Mouse (Mus musculus) CH12.LX (cell line): Measurements from ENCODE around the gene Siah3. TPM values are rescaled to one million over a fixed set of nuclear protein-coding genes. Genes with fewer than 3 reads are reported as not detected.

Source experiments
- DNase-seq: peaks from one replicate; pipeline ENCODE4 v3.0.0-alpha.2; 2013; ENCODE audit errors: extremely low read depth
- H3K27ac ChIP-seq: 2 replicates; pipeline ENCODE4 v1.5.1; 2012; ENCODE audit warnings: low read depth, mild to moderate bottlenecking, control low read depth, moderate library complexity; ENCODE audit not compliant: insufficient read depth
- H3K27me3 ChIP-seq: replicated peaks from 2 replicates; pipeline ENCODE3; 2012; ENCODE audit warnings: inconsistent platforms
- H3K36me3 ChIP-seq, 2 experiments: replicated peaks in 1 of 2; 2 replicates each; pipeline versions ENCODE3 to v1.6.1; 2012; ENCODE audit warnings: inconsistent platforms in 1 of 2, low read length in 1 of 2, mild to moderate bottlenecking in 1 of 2, mixed read lengths in 1 of 2, moderate library complexity in 1 of 2; ENCODE audit not compliant: control insufficient read depth in 1 of 2, insufficient read depth in 1 of 2
- H3K4me1 ChIP-seq, 2 experiments: 2 replicates each; pipeline ENCODE4 v1.6.1; 2012; ENCODE audit warnings: inconsistent platforms in 1 of 2, moderate library complexity in 1 of 2; ENCODE audit not compliant: insufficient read depth in 2 of 2, control insufficient read depth in 1 of 2
- H3K4me2 ChIP-seq: 2 replicates; pipeline ENCODE4 v1.6.1; 2012; ENCODE audit warnings: low read depth, mild to moderate bottlenecking, control low read depth; ENCODE audit not compliant: poor library complexity, insufficient read depth, severe bottlenecking
- H3K4me3 ChIP-seq, 3 experiments: fragments of 150-350 bp in 1 of 3; sonication (generic) in 1 of 3; replicated peaks in 1 of 3; 2 replicates each; pipeline versions ENCODE3 to v1.5.1; 2011 to 2012; ENCODE audit warnings: low read depth in 2 of 3, low read length in 2 of 3, mild to moderate bottlenecking in 2 of 3, moderate library complexity in 2 of 3, control low read depth in 1 of 3, improper control_type of control experiment in 1 of 3, inconsistent platforms in 1 of 3, mixed read lengths in 1 of 3; ENCODE audit not compliant: poor library complexity in 1 of 3
- H3K79me2 ChIP-seq: replicated peaks from 2 replicates; pipeline ENCODE4 v1.6.1; 2012; ENCODE audit warnings: mild to moderate bottlenecking, moderate library complexity; ENCODE audit not compliant: control insufficient read depth, poor library complexity, insufficient read depth, severe bottlenecking; ENCODE audit errors: extremely low read depth
- H3K9ac ChIP-seq: 2 replicates; pipeline ENCODE4 v1.6.1; 2012; ENCODE audit warnings: low read depth, mild to moderate bottlenecking, control low read depth, moderate library complexity; ENCODE audit not compliant: insufficient read depth
- H3K9me3 ChIP-seq: replicated peaks from 2 replicates; pipeline ENCODE3; 2012; ENCODE audit warnings: low read length, inconsistent platforms, mixed read lengths
- BHLHE40 ChIP-seq: IDR thresholded peaks from 2 replicates; pipeline ENCODE4 v1.6.1; 2011; ENCODE audit warnings: mild to moderate bottlenecking, low read depth, low read length, improper control_type of control experiment
- CHD1 ChIP-seq: IDR thresholded peaks from 2 replicates; pipeline ENCODE4 v1.6.1; 2012; ENCODE audit warnings: low read depth, low read length, improper control_type of control experiment, inconsistent platforms
- CTCF ChIP-seq, 2 experiments: IDR thresholded peaks in 1 of 2; conservative IDR thresholded peaks in 1 of 2; 2 replicates each; pipeline ENCODE4 v1.5.1; 2011 to 2012; ENCODE audit warnings: low read depth in 2 of 2, low read length in 2 of 2, improper control_type of control experiment in 1 of 2, inconsistent platforms in 1 of 2, mild to moderate bottlenecking in 1 of 2, moderate library complexity in 1 of 2
- EP300 ChIP-seq: IDR thresholded peaks from 2 replicates; pipeline ENCODE4 v1.6.1; 2011; ENCODE audit warnings: low read length, improper control_type of control experiment
- ETS1 ChIP-seq: conservative IDR thresholded peaks from 2 replicates; pipeline ENCODE4 v1.6.1; 2012; ENCODE audit warnings: low read depth, mild to moderate bottlenecking, inconsistent platforms, low read length, improper control_type of control experiment, moderate library complexity
- GABPA ChIP-seq: IDR thresholded peaks from 2 replicates; pipeline ENCODE4 v1.6.1; 2012; ENCODE audit warnings: low read depth, low read length, improper control_type of control experiment, inconsistent platforms; ENCODE audit not compliant: insufficient replicate concordance
- JUN ChIP-seq: IDR thresholded peaks from 2 replicates; pipeline ENCODE4 v1.6.1; 2011; ENCODE audit warnings: low read depth, mild to moderate bottlenecking, low read length, improper control_type of control experiment, moderate library complexity; ENCODE audit not compliant: insufficient read depth
- KAT2A ChIP-seq: IDR thresholded peaks from 2 replicates; pipeline ENCODE4 v1.6.1; 2012; ENCODE audit warnings: low read length, improper control_type of control experiment, inconsistent platforms; ENCODE audit not compliant: insufficient replicate concordance
- MAX ChIP-seq: IDR thresholded peaks from 2 replicates; pipeline ENCODE4 v1.6.1; 2011; ENCODE audit warnings: low read length, improper control_type of control experiment
- MEF2A ChIP-seq: IDR thresholded peaks from 2 replicates; pipeline ENCODE4 v1.6.1; 2014; ENCODE audit warnings: low read depth, mild to moderate bottlenecking, inconsistent platforms, low read length, improper control_type of control experiment, borderline replicate concordance
- MXI1 ChIP-seq: IDR thresholded peaks from 2 replicates; pipeline ENCODE4 v1.6.1; 2011; ENCODE audit warnings: mild to moderate bottlenecking, low read depth, low read length, improper control_type of control experiment
- NELFE ChIP-seq: IDR thresholded peaks from 2 replicates; pipeline ENCODE4 v1.6.1; 2011; ENCODE audit warnings: low read depth, low read length, improper control_type of control experiment
- RAD21 ChIP-seq: IDR thresholded peaks from 2 replicates; pipeline ENCODE4 v1.6.1; 2011; ENCODE audit warnings: low read depth, mild to moderate bottlenecking, low read length, improper control_type of control experiment, moderate library complexity
- SIN3A ChIP-seq: IDR thresholded peaks from 2 replicates; pipeline ENCODE4 v1.6.1; 2012; ENCODE audit warnings: low read length, improper control_type of control experiment, inconsistent platforms
- TCF12 ChIP-seq: IDR thresholded peaks from 2 replicates; pipeline ENCODE4 v1.6.1; 2014; ENCODE audit warnings: low read depth, mild to moderate bottlenecking, inconsistent platforms, low read length, improper control_type of control experiment
- USF1 ChIP-seq: IDR thresholded peaks from 2 replicates; pipeline ENCODE4 v1.6.1; 2014; ENCODE audit warnings: low read depth, mild to moderate bottlenecking, inconsistent platforms, low read length, improper control_type of control experiment
- ZMIZ1 ChIP-seq: IDR thresholded peaks from 2 replicates; pipeline ENCODE4 v1.6.1; 2012; ENCODE audit warnings: low read depth, mild to moderate bottlenecking, inconsistent platforms, low read length, improper control_type of control experiment
- dilution Hi-C: fragments of 300-500 bp; cut with MboI; formaldehyde crosslinking; loops from 2 replicates; pipeline ENCODE4 v1.14.3; 2020; ENCODE audit warnings: low sequenced_read_pairs; ENCODE audit not compliant: extremely low pct_unique_long_range_greater_than_20kb, extremely low pct_ligation_motif_present
- in situ Hi-C: fragments of 300-500 bp; cut with MboI; formaldehyde crosslinking; loops from 3 replicates; pipeline ENCODE4 v1.14.3; 2019; ENCODE audit warnings: low sequenced_read_pairs, low pct_ligation_motif_present, low pct_unique_long_range_greater_than_20kb, mixed read lengths
- polyA plus RNA-seq: library from polyadenylated mRNA; unstranded; fragments of >175 nt; gene quantifications from 2 replicates; pipeline ENCODE4 v1.2.1, GENCODE M21; 2012; ENCODE audit warnings: low read depth; ENCODE audit not compliant: insufficient read length
- total RNA-seq, 2 experiments: library from RNA; depleted of rRNA; stranded (reverse); fragments of 300-350 nt in 1 of 2; fragments of >200 nt in 1 of 2; gene quantifications; 2 replicates each; pipeline ENCODE4 v1.2.3; 2012 to 2014

Gene Siah3
- total and polyA plus RNA-seq, 3 experiments: not detected

- Histone ChIP-seq H3K79me2 (no peaks in the 10 kb centered on the region), H3K9me3 (peaks cover 3% of the 10 kb centered on the region), H3K4me1 (peaks cover 0 to 8% of the 10 kb centered on the region in 2 experiments; a peak in 3 of 4 replicates), H3K27me3 (peaks cover 3% of the 10 kb centered on the region), H3K36me3 (no peaks in the 10 kb centered on the region), H3K9ac (no peak overlapping the region), H3K27ac (no peak overlapping the region), H3K4me3 (no peak overlapping the region), H3K4me2 (no peak overlapping the region)
- in situ Hi-C loops: no loop called here
- no peak for DNase-seq
- dilution Hi-C loops: no loop called here
- TF ChIP-seq KAT2A: no peak
- TF ChIP-seq ETS1: no peak
- no peak for TF ChIP-seq USF1
- no peak for TF ChIP-seq MEF2A
- TF ChIP-seq NELFE: no peak
Observed at GRCm38 (mm10) chr14:75463171-75463570, 7.4 kb downstream of the Siah3 start.

GRCm38 (mm10) chr14:75468941-75469340 lies 13.2 kb downstream of the Siah3 start:
- H3K9me3 ChIP-seq: peaks cover 2% of the 10 kb centered on the region
- DNase-seq: no peak
- TF ChIP-seq SIN3A (no peak), EP300 (no peak), MXI1 (no peak), RAD21 (no peak), MAX (no peak), NELFE (no peak), CHD1 (no peak)
- in situ Hi-C loops: no loop called here
- H3K36me3 ChIP-seq: no peaks in the 10 kb centered on the region
- no peak overlapping the region for H3K27ac ChIP-seq
- no peaks in the 10 kb centered on the region for H3K79me2 ChIP-seq
- H3K4me1 ChIP-seq: peaks cover 0 to 10% of the 10 kb centered on the region in 2 experiments; a peak in 2 of 4 replicates
- no peak overlapping the region for H3K9ac ChIP-seq
- no peak overlapping the region for H3K4me3 ChIP-seq
- dilution Hi-C loops: no loop called here
- no peak overlapping the region for H3K4me2 ChIP-seq
- no peaks in the 10 kb centered on the region for H3K27me3 ChIP-seq

GRCm38 (mm10) chr14:75473061-75473930 lies 17.5 kb downstream of the Siah3 start:
- H3K4me2 ChIP-seq: no peak overlapping the region
- in situ Hi-C loops (no loop called here), dilution Hi-C loops (no loop called here)
- no peaks in the 10 kb centered on the region for H3K36me3 ChIP-seq
- H3K9ac ChIP-seq: no peak overlapping the region
- H3K4me3 ChIP-seq: no peak overlapping the region
- H3K27ac ChIP-seq: no peak overlapping the region
- no peaks in the 10 kb centered on the region for H3K27me3 ChIP-seq
- peak; percentile 15 for DNase-seq
- no peaks in the 10 kb centered on the region for H3K79me2 ChIP-seq
- TF ChIP-seq TCF12 (no peak), ZMIZ1 (no peak), GABPA (no peak), CTCF (conservative IDR thresholded peaks at IDR 0.05 in 1 of 2, IDR thresholded peaks at IDR 0.05 in 1 of 2; ENCODE audit: low read depth in 2 of 2, low read length in 2 of 2) (no peak), CHD1 (no peak), JUN (no peak), SIN3A (no peak), BHLHE40 (no peak)
- peaks cover 0 to 10% of the 10 kb centered on the region in 2 experiments; a peak in 2 of 4 replicates for H3K4me1 ChIP-seq
- H3K9me3 ChIP-seq: peaks cover 2% of the 10 kb centered on the region
